Mouse (Mus musculus) ES-Bruce4 (cell line): ENCODE data around the gene Rap2b.

Experiments
- CTCF ChIP-seq: IDR thresholded peaks from one replicate; pipeline ENCODE4 v1.8.1; 2011; ENCODE audit warnings: low read depth, low read length
- EP300 ChIP-seq: IDR thresholded peaks from 2 replicates; pipeline ENCODE4 v1.6.1; 2011; ENCODE audit warnings: low read depth, low read length; ENCODE audit not compliant: insufficient read depth
- POLR2A ChIP-seq: IDR thresholded peaks from one replicate; pipeline ENCODE4 v1.8.1; 2011; ENCODE audit warnings: low read length; ENCODE audit not compliant: insufficient read depth

- TF ChIP-seq POLR2A: no peak
- no peak for TF ChIP-seq CTCF
- TF ChIP-seq EP300: no peak
Measured at GRCm38 (mm10) chr3:61344031-61344430, 17.4 kb upstream of the Rap2b start.
